Mouse (Mus musculus) testis, adult 2 months (tissue): ENCODE results near the gene Dgkz. TPM values are rescaled to one million over a fixed set of nuclear protein-coding genes. Genes with fewer than 3 reads are reported as not detected.

ENCODE experiments used
- H3K27ac ChIP-seq: fragments of 200-500 bp; 2 replicates; pipeline ENCODE4 v1.5.1; 2012; ENCODE audit warnings: low read depth, low read length; ENCODE audit not compliant: control insufficient read depth, insufficient read depth
- H3K27me3 ChIP-seq: fragments of 200-500 bp; 2 replicates; pipeline ENCODE4 v1.6.1; 2012; ENCODE audit warnings: mild to moderate bottlenecking, low read length, moderate library complexity; ENCODE audit not compliant: control insufficient read depth, insufficient read depth
- H3K36me3 ChIP-seq: fragments of 200-500 bp; 2 replicates; pipeline ENCODE4 v1.6.1; 2012; ENCODE audit warnings: mild to moderate bottlenecking, low read length; ENCODE audit not compliant: control insufficient read depth, insufficient read depth
- H3K4me1 ChIP-seq: fragments of 200-500 bp; 2 replicates; pipeline ENCODE4 v1.6.1; 2012; ENCODE audit warnings: low read length; ENCODE audit not compliant: control insufficient read depth, insufficient read depth
- H3K4me3 ChIP-seq: fragments of 200-500 bp; 2 replicates; pipeline ENCODE4 v1.5.1; 2012; ENCODE audit warnings: low read depth, mild to moderate bottlenecking, low read length, moderate library complexity, mixed read lengths; ENCODE audit not compliant: control insufficient read depth
- CTCF ChIP-seq: fragments of 200-500 bp; IDR thresholded peaks from 2 replicates; pipeline ENCODE4 v1.5.1; 2012; ENCODE audit warnings: low read depth, mild to moderate bottlenecking, inconsistent platforms, low read length, moderate library complexity; ENCODE audit not compliant: control insufficient read depth, insufficient read depth, insufficient replicate concordance
- POLR2A ChIP-seq: fragments of 200-500 bp; IDR thresholded peaks from 2 replicates; pipeline ENCODE4 v1.6.1; 2012; ENCODE audit warnings: low read depth, mild to moderate bottlenecking, inconsistent platforms, low read length, moderate library complexity; ENCODE audit not compliant: control insufficient read depth
- polyA plus RNA-seq: library from polyadenylated mRNA; depleted of rRNA; stranded (reverse); fragments of >200 nt; gene quantifications from 2 replicates; pipeline ENCODE4 v1.2.3, GENCODE M21; 2012

The Dgkz gene
- polyA plus RNA-seq, 1 experiment: 14.2 TPM

DNA sequence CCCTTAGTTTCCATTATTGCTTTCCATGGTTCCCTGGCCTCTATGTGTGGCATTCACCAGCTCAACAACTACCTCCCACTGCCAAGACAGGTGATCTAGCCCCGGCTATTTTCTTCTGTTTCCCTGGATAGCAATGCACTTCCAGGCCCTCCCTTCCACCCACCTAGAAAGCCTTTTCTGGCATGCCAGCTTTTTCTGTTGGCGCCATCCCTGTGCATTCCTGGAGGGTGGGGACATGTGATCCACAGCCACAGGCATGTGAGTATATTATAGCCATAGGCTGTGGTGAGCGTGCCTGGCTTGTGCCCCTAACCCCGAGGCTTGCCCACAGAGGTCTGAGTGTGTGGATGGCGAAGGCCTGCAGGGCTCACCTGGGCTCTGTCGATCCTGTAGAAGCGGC is 39.5 kb downstream of the Dgkz start:
- Histone ChIP-seq H3K27me3 (no peaks in the 10 kb centered on the region), H3K27ac (no peak overlapping the region), H3K4me1 (peaks cover 6% of the 10 kb centered on the region), H3K4me3 (no peak overlapping the region), H3K36me3 (no peaks in the 10 kb centered on the region)
- TF ChIP-seq CTCF (no peak), POLR2A (no peak)

- peaks cover 13% of the 10 kb centered on the region for H3K4me1 ChIP-seq
- no peak overlapping the region for H3K27ac ChIP-seq
- TF ChIP-seq POLR2A (no peak), CTCF (no peak)
- no peaks in the 10 kb centered on the region for H3K36me3 ChIP-seq
- no peaks in the 10 kb centered on the region for H3K27me3 ChIP-seq
- H3K4me3 ChIP-seq: no peak overlapping the region
These were observed 40.7 kb downstream of the Dgkz start for GRCm38 (mm10) chr2:91934826-91935525.

DNA sequence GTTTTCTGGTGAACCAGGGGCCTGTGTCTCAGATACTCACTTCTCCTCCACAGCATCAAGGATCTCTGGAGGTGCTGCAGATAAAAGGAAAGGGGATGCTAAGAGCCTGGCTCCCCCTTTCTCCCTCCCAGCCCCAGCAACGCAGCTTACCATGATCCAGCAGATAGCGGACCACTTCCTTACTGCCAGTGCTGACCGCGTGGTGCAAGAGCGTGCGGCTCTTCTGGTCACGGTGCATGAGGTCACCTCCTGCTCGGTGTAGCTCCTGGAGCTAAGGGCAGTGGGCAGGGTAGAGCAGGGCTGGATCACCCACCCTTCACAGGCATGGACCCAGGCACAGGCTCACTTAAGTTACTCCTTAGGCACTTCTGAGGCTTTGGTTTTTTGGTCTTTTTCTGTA is 41.6 kb downstream of the Dgkz start:
- H3K27me3 ChIP-seq: no peaks in the 10 kb centered on the region
- H3K27ac ChIP-seq: no peak overlapping the region
- H3K4me3 ChIP-seq: no peak overlapping the region
- no peaks in the 10 kb centered on the region for H3K36me3 ChIP-seq
- peaks cover 16% of the 10 kb centered on the region for H3K4me1 ChIP-seq
- TF ChIP-seq CTCF: no peak

GRCm38 (mm10) chr2:91933471-91933870 is 42.2 kb downstream of the Dgkz start:
- no peak overlapping the region for H3K4me3 ChIP-seq
- H3K36me3 ChIP-seq: no peaks in the 10 kb centered on the region
- H3K27ac ChIP-seq: no peak overlapping the region
- H3K4me1 ChIP-seq: peaks cover 16% of the 10 kb centered on the region
- no peaks in the 10 kb centered on the region for H3K27me3 ChIP-seq
- TF ChIP-seq POLR2A (no peak), CTCF (no peak)

GRCm38 (mm10) chr2:91932737-91933350 is 42.8 kb downstream of the Dgkz start:
- Histone ChIP-seq H3K27me3 (no peaks in the 10 kb centered on the region), H3K36me3 (no peaks in the 10 kb centered on the region), H3K4me3 (no peak overlapping the region), H3K4me1 (peaks cover 16% of the 10 kb centered on the region), H3K27ac (no peak overlapping the region)
- TF ChIP-seq CTCF (no peak), POLR2A (no peak)

DNA sequence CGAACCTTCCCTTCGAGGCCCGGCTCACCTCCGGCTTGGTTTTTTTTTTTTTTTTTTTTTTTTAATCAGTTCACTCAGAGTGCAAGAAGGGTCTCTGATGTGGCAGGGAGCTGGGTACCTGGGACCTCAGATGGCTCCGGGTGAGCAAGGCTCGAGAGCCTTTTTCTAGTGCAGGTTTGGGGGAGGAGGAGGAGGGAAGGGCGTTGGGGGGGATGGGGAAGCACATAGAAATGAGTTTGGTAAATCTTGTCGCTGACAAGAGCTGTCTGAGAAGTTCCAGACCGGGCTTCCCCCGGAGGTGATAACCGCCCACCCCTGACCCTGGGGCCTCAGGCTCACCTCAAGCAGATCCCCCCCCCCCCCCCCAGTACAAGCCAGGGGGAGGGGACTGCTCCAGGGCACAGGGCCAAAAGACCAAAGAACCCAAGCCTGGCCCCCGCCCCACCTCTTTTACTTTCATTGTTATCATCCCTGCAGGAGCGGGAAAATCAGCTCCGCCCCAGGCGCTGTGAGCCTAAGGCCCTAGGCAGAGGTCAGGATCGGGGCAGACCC is 43.4 kb downstream of the Dgkz start, which contains the start of gene Mdk:
Mdk (minus strand) TSS at position 138 of the 552 bp plus-strand sequence.
- H3K4me1 ChIP-seq: peaks cover 16% of the 10 kb centered on the region
- H3K36me3 ChIP-seq: no peaks in the 10 kb centered on the region

GRCm38 (mm10) chr2:91931328-91932159 is 44.1 kb downstream of the Dgkz start:
- H3K36me3 ChIP-seq: no peaks in the 10 kb centered on the region
- H3K27me3 ChIP-seq: no peaks in the 10 kb centered on the region
- H3K4me1 ChIP-seq: peaks cover 16% of the 10 kb centered on the region
- TF ChIP-seq POLR2A: no peak
- no peak for TF ChIP-seq CTCF
- H3K4me3 ChIP-seq: peak overlapping the region; percentile 73
- H3K27ac ChIP-seq: no peak overlapping the region

More for the DNA sequence above, 43.4 kb downstream of the Dgkz start, which contains the start of gene Mdk:
- Histone ChIP-seq H3K27me3 (no peaks in the 10 kb centered on the region), H3K4me3 (peak within 1 kb of the TSS; percentile 73), H3K27ac (no peak within 1 kb of the TSS)
- no peak for TF ChIP-seq POLR2A
- no peak for TF ChIP-seq CTCF
